Mouse (Mus musculus): ENCODE data around the gene Irf2bp2. TPM values are rescaled to one million over a fixed set of nuclear protein-coding genes. Genes with fewer than 3 reads are reported as not detected.

The Irf2bp2 gene
- polyA plus RNA-seq, 1 experiment from 2014 or later, result 11.7 TPM

- Histone ChIP-seq H3K4me1 (replicated peaks; ENCODE audit: control insufficient read depth, insufficient read depth, low read length) (peaks cover 4% of the 10 kb centered on the region; the same call in 1 of the 2 replicates), H3K4me2 (ENCODE audit: low read depth, low read length) (no peak overlapping the region), H3K36me3 (ENCODE audit: control insufficient read depth, insufficient read depth, low read length) (no peaks in the 10 kb centered on the region), H3K27ac (ENCODE audit: low read length) (no peak overlapping the region), H3K27me3 (ENCODE audit: control insufficient read depth, insufficient read depth, low read depth, low read length) (no peaks in the 10 kb centered on the region), H3K9me3 (ENCODE audit: control insufficient read depth, low read length) (0 out of 2 replicates have a peak, but pooled peaks cover 2% of the 10 kb centered on the region), H3K4me3 (ENCODE audit: low read length) (no peak overlapping the region), H3K9ac (ENCODE audit: low read length) (no peak overlapping the region)
- 0 out of 2 replicates have a peak, but pooled peaks have one; percentile 24 for ATAC-seq (ENCODE audit: low read depth)
- 72% methylated on average over 5 of the region's 5 CpGs for WGBS
These were observed 37.1 kb downstream of the Irf2bp2 start for GRCm38 (mm10) chr8:126556691-126557090.

GRCm38 (mm10) chr8:126554741-126555140 is 39.0 kb downstream of the Irf2bp2 start:
- Histone ChIP-seq H3K4me3 (ENCODE audit: low read length) (no peak overlapping the region), H3K9ac (ENCODE audit: low read length) (no peak overlapping the region), H3K27me3 (ENCODE audit: control insufficient read depth, insufficient read depth, low read depth, low read length) (no peaks in the 10 kb centered on the region), H3K4me1 (replicated peaks; ENCODE audit: control insufficient read depth, insufficient read depth, low read length) (peaks cover 4% of the 10 kb centered on the region; the same call in 1 of the 2 replicates), H3K27ac (ENCODE audit: low read length) (no peak overlapping the region), H3K9me3 (ENCODE audit: control insufficient read depth, low read length) (no peaks in the 10 kb centered on the region), H3K36me3 (ENCODE audit: control insufficient read depth, insufficient read depth, low read length) (no peaks in the 10 kb centered on the region), H3K4me2 (ENCODE audit: low read depth, low read length) (no peak overlapping the region)
- WGBS, result 63% methylated on average over 4 of the region's 4 CpGs
- ATAC-seq (ENCODE audit: low read depth), result no peak

GRCm38 (mm10) chr8:126551871-126552270 is 41.9 kb downstream of the Irf2bp2 start:
- H3K4me2 ChIP-seq (ENCODE audit: low read depth, low read length), result no peak overlapping the region
- no peak overlapping the region for H3K9ac ChIP-seq (ENCODE audit: low read length)
- no peaks in the 10 kb centered on the region for H3K27me3 ChIP-seq (ENCODE audit: control insufficient read depth, insufficient read depth, low read depth, low read length)
- peaks cover 4% of the 10 kb centered on the region; the same call in 1 of the 2 replicates for H3K4me1 ChIP-seq (replicated peaks; ENCODE audit: control insufficient read depth, insufficient read depth, low read length)
- WGBS, result 81% methylated on average over 4 of the region's 4 CpGs
- H3K4me3 ChIP-seq (ENCODE audit: low read length), result no peak overlapping the region
- H3K9me3 ChIP-seq (ENCODE audit: control insufficient read depth, low read length), result no peaks in the 10 kb centered on the region
- H3K36me3 ChIP-seq (ENCODE audit: control insufficient read depth, insufficient read depth, low read length), result no peaks in the 10 kb centered on the region
- H3K27ac ChIP-seq (ENCODE audit: low read length), result no peak overlapping the region
- no peak for ATAC-seq (ENCODE audit: low read depth)

- Histone ChIP-seq H3K9me3 (ENCODE audit: control insufficient read depth, low read length) (no peaks in the 10 kb centered on the region), H3K4me2 (ENCODE audit: low read depth, low read length) (no peak overlapping the region), H3K27me3 (ENCODE audit: control insufficient read depth, insufficient read depth, low read depth, low read length) (no peaks in the 10 kb centered on the region), H3K4me3 (ENCODE audit: low read length) (no peak overlapping the region), H3K9ac (ENCODE audit: low read length) (no peak overlapping the region), H3K36me3 (ENCODE audit: control insufficient read depth, insufficient read depth, low read length) (no peaks in the 10 kb centered on the region), H3K27ac (ENCODE audit: low read length) (no peak overlapping the region), H3K4me1 (replicated peaks; ENCODE audit: control insufficient read depth, insufficient read depth, low read length) (peaks cover 4% of the 10 kb centered on the region; the same call in 1 of the 2 replicates)
- ATAC-seq (ENCODE audit: low read depth), result peak; percentile 52
- 56% methylated on average over 5 of the region's 5 CpGs for WGBS
These were observed 42.8 kb downstream of the Irf2bp2 start for GRCm38 (mm10) chr8:126550944-126551357.

GRCm38 (mm10) chr8:126547841-126548240 is 45.9 kb downstream of the Irf2bp2 start:
- WGBS, result 22% methylated on average over 3 of the region's 3 CpGs
- no peak overlapping the region for H3K4me2 ChIP-seq (ENCODE audit: low read depth, low read length)
- no peak overlapping the region for H3K27ac ChIP-seq (ENCODE audit: low read length)
- peak; percentile 68 for ATAC-seq (ENCODE audit: low read depth)
- no peaks in the 10 kb centered on the region for H3K9me3 ChIP-seq (ENCODE audit: control insufficient read depth, low read length)
- H3K4me1 ChIP-seq (replicated peaks; ENCODE audit: control insufficient read depth, insufficient read depth, low read length), result peaks cover 4% of the 10 kb centered on the region; the same call in 1 of the 2 replicates
- no peaks in the 10 kb centered on the region for H3K36me3 ChIP-seq (ENCODE audit: control insufficient read depth, insufficient read depth, low read length)
- no peak overlapping the region for H3K4me3 ChIP-seq (ENCODE audit: low read length)
- no peaks in the 10 kb centered on the region for H3K27me3 ChIP-seq (ENCODE audit: control insufficient read depth, insufficient read depth, low read depth, low read length)
- no peak overlapping the region for H3K9ac ChIP-seq (ENCODE audit: low read length)

- Histone ChIP-seq H3K36me3 (ENCODE audit: control insufficient read depth, insufficient read depth, low read length) (no peaks in the 10 kb centered on the region), H3K9ac (ENCODE audit: low read length) (no peak overlapping the region), H3K27me3 (ENCODE audit: control insufficient read depth, insufficient read depth, low read depth, low read length) (no peaks in the 10 kb centered on the region), H3K27ac (ENCODE audit: low read length) (no peak overlapping the region), H3K4me2 (ENCODE audit: low read depth, low read length) (no peak overlapping the region), H3K4me1 (replicated peaks; ENCODE audit: control insufficient read depth, insufficient read depth, low read length) (peaks cover 4% of the 10 kb centered on the region; the same call in 1 of the 2 replicates), H3K9me3 (ENCODE audit: control insufficient read depth, low read length) (no peaks in the 10 kb centered on the region), H3K4me3 (ENCODE audit: low read length) (no peak overlapping the region)
- WGBS, result 84% methylated on average over 4 of the region's 4 CpGs
- ATAC-seq (ENCODE audit: low read depth), result peak; percentile 29; the same call in 1 of the 2 replicates
These were observed 46.4 kb downstream of the Irf2bp2 start for GRCm38 (mm10) chr8:126547361-126547760.

GRCm38 (mm10) chr8:126546480-126546879 is 47.3 kb downstream of the Irf2bp2 start:
- no peak for ATAC-seq (ENCODE audit: low read depth)
- H3K9ac ChIP-seq (ENCODE audit: low read length), result no peak overlapping the region
- no peaks in the 10 kb centered on the region for H3K27me3 ChIP-seq (ENCODE audit: control insufficient read depth, insufficient read depth, low read depth, low read length)
- H3K27ac ChIP-seq (ENCODE audit: low read length), result no peak overlapping the region
- H3K4me3 ChIP-seq (ENCODE audit: low read length), result no peak overlapping the region
- H3K9me3 ChIP-seq (ENCODE audit: control insufficient read depth, low read length), result no peaks in the 10 kb centered on the region
- no peak overlapping the region for H3K4me2 ChIP-seq (ENCODE audit: low read depth, low read length)
- H3K4me1 ChIP-seq (replicated peaks; ENCODE audit: control insufficient read depth, insufficient read depth, low read length), result peaks cover 4% of the 10 kb centered on the region; the same call in 1 of the 2 replicates
- 72% methylated on average over 1 of the region's 1 CpGs for WGBS
- H3K36me3 ChIP-seq (ENCODE audit: control insufficient read depth, insufficient read depth, low read length), result no peaks in the 10 kb centered on the region

- H3K4me1 ChIP-seq (replicated peaks; ENCODE audit: control insufficient read depth, insufficient read depth, low read length), result peaks cover 22% of the 10 kb centered on the region
- no peaks in the 10 kb centered on the region for H3K36me3 ChIP-seq (ENCODE audit: control insufficient read depth, insufficient read depth, low read length)
- H3K9me3 ChIP-seq (ENCODE audit: control insufficient read depth, low read length), result no peaks in the 10 kb centered on the region
- no peak overlapping the region for H3K4me2 ChIP-seq (ENCODE audit: low read depth, low read length)
- H3K27me3 ChIP-seq (ENCODE audit: control insufficient read depth, insufficient read depth, low read depth, low read length), result no peaks in the 10 kb centered on the region
- no peak overlapping the region for H3K9ac ChIP-seq (ENCODE audit: low read length)
- ATAC-seq (ENCODE audit: low read depth), result no peak
- H3K4me3 ChIP-seq (ENCODE audit: low read length), result no peak overlapping the region
- WGBS, result 83% methylated on average over 8 of the region's 8 CpGs
- no peak overlapping the region for H3K27ac ChIP-seq (ENCODE audit: low read length)
These were observed 50.4 kb downstream of the Irf2bp2 start for GRCm38 (mm10) chr8:126543407-126543806.

- no peak for ATAC-seq (ENCODE audit: low read depth)
- Histone ChIP-seq H3K4me2 (ENCODE audit: low read depth, low read length) (no peak overlapping the region), H3K27me3 (ENCODE audit: control insufficient read depth, insufficient read depth, low read depth, low read length) (no peaks in the 10 kb centered on the region), H3K9ac (ENCODE audit: low read length) (no peak overlapping the region), H3K27ac (ENCODE audit: low read length) (no peak overlapping the region), H3K36me3 (ENCODE audit: control insufficient read depth, insufficient read depth, low read length) (no peaks in the 10 kb centered on the region), H3K4me1 (replicated peaks; ENCODE audit: control insufficient read depth, insufficient read depth, low read length) (peaks cover 25% of the 10 kb centered on the region), H3K4me3 (ENCODE audit: low read length) (no peak overlapping the region), H3K9me3 (ENCODE audit: control insufficient read depth, low read length) (no peaks in the 10 kb centered on the region)
- 63% methylated on average over 5 of the region's 5 CpGs for WGBS
These were observed 51.0 kb downstream of the Irf2bp2 start for GRCm38 (mm10) chr8:126542757-126543156.
